In genomic region chr12:76554871-76555386, GRCm38 (mm10) we compare ENCODE assay signal across 25 mouse cellular contexts. TPM values are rescaled to one million over a fixed set of nuclear protein-coding genes. Genes with fewer than 3 reads are reported as not detected.
DNase-seq lines count a peak whose midpoint lies in the region; ATAC-seq and TF ChIP-seq lines count a peak whose summit lies in the region.
"Had no signal": no experiment of that assay in that cellular context is flagged by ENCODE, and none has a peak within 500 bp of the region (broad histone marks: within the 10 kb centered on the region; RNA-seq: fewer than 3 reads in every experiment).

No protein-coding gene starts in this region.

- H3K9me3 ChIP-seq in heart, embryonic 16.5 days (replicated peaks; ENCODE audit: control insufficient read depth, low read length) = no peaks in the 10 kb centered on the region
- H3K9me3 ChIP-seq in intestine, postnatal 0 days (ENCODE audit: control insufficient read depth) = no peaks in the 10 kb centered on the region
- H3K9me3 ChIP-seq in neural tube, embryonic 15.5 days (replicated peaks) = no peaks in the 10 kb centered on the region
- H3K9me3 ChIP-seq: embryonic facial prominence, embryonic 12.5 days; forebrain, embryonic 13.5 days; G1E; hindbrain, embryonic 13.5 days; kidney, embryonic 15.5 days; neural tube, embryonic 13.5 days had no signal

- no peak for TF ChIP-seq CTCF in intestine, postnatal 0 days (IDR thresholded peaks at IDR 0.05; ENCODE audit: low read depth)

- no peak for DNase-seq in heart, postnatal 4 days
- DNase-seq in urinary bladder, adult 2 months (ENCODE audit: low spot score) = peak; percentile 32
- DNase-seq in urinary bladder, postnatal 25 days (ENCODE audit: low spot score) = no peak
- DNase-seq in Muller cell, postnatal 12 days (ENCODE audit: inconsistent ontology term) = no peak
- DNase-seq: adrenal gland, adult 2 months; B cell, adult 2 months; cerebellum, adult 11-12 months; cerebellum, postnatal 14 days; liver, postnatal 0 days; thymus, postnatal 25 days had no signal

- H3K4me1 ChIP-seq in heart, embryonic 16.5 days (ENCODE audit: control insufficient read depth, insufficient read depth, low read length) = peaks cover 61% of the 10 kb centered on the region
- H3K4me1 ChIP-seq in intestine, postnatal 0 days (replicated peaks; ENCODE audit: control insufficient read depth, insufficient read depth, low read length) = peaks cover 27% of the 10 kb centered on the region
- peaks cover 8% of the 10 kb centered on the region; the same call in 1 of the 2 replicates for H3K4me1 ChIP-seq in neural tube, embryonic 15.5 days
- H3K4me1 ChIP-seq: forebrain, embryonic 13.5 days had no signal

- no peak overlapping the region for H3K4me3 ChIP-seq in heart, embryonic 16.5 days (ENCODE audit: low read length)
- H3K4me3 ChIP-seq in intestine, postnatal 0 days (ENCODE audit: low read depth, low read length) = no peak overlapping the region
- H3K4me3 ChIP-seq in neural tube, embryonic 15.5 days (replicated peaks) = no peak overlapping the region
- H3K4me3 ChIP-seq: embryonic facial prominence, embryonic 12.5 days; forebrain, embryonic 13.5 days; hindbrain, embryonic 13.5 days; kidney, embryonic 15.5 days; left cerebral cortex, adult 2 months; myocyte; neural tube, embryonic 13.5 days had no signal

- 0 out of 2 replicates have a peak overlapping the region, but pooled peaks have one; percentile 6 for H3K27ac ChIP-seq in heart, embryonic 16.5 days (ENCODE audit: low read length)
- peak overlapping the region; percentile 15; the same call in 1 of the 2 replicates for H3K27ac ChIP-seq in intestine, postnatal 0 days (ENCODE audit: low read depth, low read length)
- no peak overlapping the region for H3K27ac ChIP-seq in neural tube, embryonic 15.5 days (replicated peaks)
- H3K27ac ChIP-seq: embryonic facial prominence, embryonic 12.5 days; forebrain, embryonic 13.5 days; hindbrain, embryonic 13.5 days; left cerebral cortex, adult 2 months; macrophage; neural tube, embryonic 13.5 days had no signal

- 92% methylated on average over 3 of the region's 3 CpGs for WGBS in heart, embryonic 16.5 days
- 77% methylated on average over 3 of the region's 3 CpGs for WGBS in intestine, postnatal 0 days
- WGBS in neural tube, embryonic 15.5 days = 87% methylated on average over 3 of the region's 3 CpGs

- ATAC-seq in heart, embryonic 16.5 days (replicated peaks; ENCODE audit: extremely low read depth, insufficient read depth, low FRiP score) = no peak
- ATAC-seq in intestine, postnatal 0 days = no peak
- ATAC-seq in neural tube, embryonic 15.5 days (ENCODE audit: low FRiP score) = no peak
- ATAC-seq: forebrain, embryonic 13.5 days; liver, postnatal 0 days; midbrain, embryonic 16.5 days had no signal

- H3K4me2 ChIP-seq in heart, embryonic 16.5 days (ENCODE audit: low read depth, low read length) = no peak overlapping the region
- H3K4me2 ChIP-seq in intestine, postnatal 0 days (replicated peaks; ENCODE audit: low read depth) = no peak overlapping the region
- H3K4me2 ChIP-seq in neural tube, embryonic 15.5 days = no peak overlapping the region
- H3K4me2 ChIP-seq: embryonic facial prominence, embryonic 12.5 days; forebrain, embryonic 13.5 days; heart, embryonic 11.5 days; hindbrain, embryonic 13.5 days; kidney, embryonic 15.5 days; neural tube, embryonic 13.5 days had no signal

- peaks cover 2% of the 10 kb centered on the region; the same call in 1 of the 2 replicates for H3K36me3 ChIP-seq in heart, embryonic 16.5 days (ENCODE audit: control insufficient read depth, insufficient read depth)
- H3K36me3 ChIP-seq in intestine, postnatal 0 days (ENCODE audit: control insufficient read depth, insufficient read depth) = peaks cover 7% of the 10 kb centered on the region; the same call in 1 of the 2 replicates
- no peaks in the 10 kb centered on the region for H3K36me3 ChIP-seq in neural tube, embryonic 15.5 days
- H3K36me3 ChIP-seq: embryonic facial prominence, embryonic 12.5 days; hindbrain, embryonic 13.5 days; neural tube, embryonic 13.5 days had no signal

- H3K9ac ChIP-seq in heart, embryonic 16.5 days (ENCODE audit: low read length) = 0 out of 2 replicates have a peak overlapping the region, but pooled peaks have one; percentile 13
- H3K9ac ChIP-seq in intestine, postnatal 0 days (ENCODE audit: low read depth, low read length) = no peak overlapping the region
- H3K9ac ChIP-seq in neural tube, embryonic 15.5 days (replicated peaks) = no peak overlapping the region
- H3K9ac ChIP-seq: embryonic facial prominence, embryonic 12.5 days; forebrain, embryonic 13.5 days; hindbrain, embryonic 13.5 days; kidney, embryonic 15.5 days; liver, postnatal 0 days; neural tube, embryonic 13.5 days had no signal

- no peaks in the 10 kb centered on the region for H3K27me3 ChIP-seq in heart, embryonic 16.5 days (ENCODE audit: control insufficient read depth, insufficient read depth, low read length)
- no peaks in the 10 kb centered on the region for H3K27me3 ChIP-seq in intestine, postnatal 0 days (replicated peaks; ENCODE audit: control insufficient read depth, insufficient read depth, low read length)
- no peaks in the 10 kb centered on the region for H3K27me3 ChIP-seq in neural tube, embryonic 15.5 days (replicated peaks)
- H3K27me3 ChIP-seq: CH12.LX; embryonic facial prominence, embryonic 12.5 days; forebrain, embryonic 13.5 days; hindbrain, embryonic 13.5 days; kidney, embryonic 15.5 days; neural tube, embryonic 13.5 days had no signal

RNA-seq across cellular contexts. Expression of gene Plekhg3, which starts 24.2 kb away (rescaled TPM):
- polyA plus RNA-seq in heart, embryonic 16.5 days (2015; fragmentation: Nextera tagmentation; extraction: Ambion mirVana) = 6.8 and 9.5 TPM in 2 replicates
- total RNA-seq in heart, postnatal 4 days (2021) = 10 to 100 TPM; 29.5 TPM
- 56.5 and 62.8 TPM in 2 replicates for polyA plus RNA-seq in urinary bladder, adult 2 months (2012; rRNA removed)
- 5.7 and 7.5 TPM in 2 replicates for polyA plus RNA-seq in intestine, postnatal 0 days (2015; fragmentation: Nextera tagmentation; extraction: Ambion mirVana)
- polyA plus RNA-seq in neural tube, embryonic 15.5 days (2015; fragmentation: Nextera tagmentation; extraction: Ambion mirVana) = 1.1 and 3.6 TPM in 2 replicates
